Mouse (Mus musculus) megakaryocyte, embryonic 14.5 days (primary cell): ENCODE measurements around the gene Tmem88.

Experiments used
- FLI1 ChIP-seq: IDR thresholded peaks from 2 replicates; pipeline ENCODE4 v1.6.1; 2012; ENCODE audit warnings: low read length, inconsistent platforms, mixed read lengths
- GATA1 ChIP-seq: IDR thresholded peaks from 3 replicates; pipeline ENCODE4 v1.6.1; 2012; ENCODE audit warnings: mixed read lengths, low read length, inconsistent platforms, borderline replicate concordance

DNA sequence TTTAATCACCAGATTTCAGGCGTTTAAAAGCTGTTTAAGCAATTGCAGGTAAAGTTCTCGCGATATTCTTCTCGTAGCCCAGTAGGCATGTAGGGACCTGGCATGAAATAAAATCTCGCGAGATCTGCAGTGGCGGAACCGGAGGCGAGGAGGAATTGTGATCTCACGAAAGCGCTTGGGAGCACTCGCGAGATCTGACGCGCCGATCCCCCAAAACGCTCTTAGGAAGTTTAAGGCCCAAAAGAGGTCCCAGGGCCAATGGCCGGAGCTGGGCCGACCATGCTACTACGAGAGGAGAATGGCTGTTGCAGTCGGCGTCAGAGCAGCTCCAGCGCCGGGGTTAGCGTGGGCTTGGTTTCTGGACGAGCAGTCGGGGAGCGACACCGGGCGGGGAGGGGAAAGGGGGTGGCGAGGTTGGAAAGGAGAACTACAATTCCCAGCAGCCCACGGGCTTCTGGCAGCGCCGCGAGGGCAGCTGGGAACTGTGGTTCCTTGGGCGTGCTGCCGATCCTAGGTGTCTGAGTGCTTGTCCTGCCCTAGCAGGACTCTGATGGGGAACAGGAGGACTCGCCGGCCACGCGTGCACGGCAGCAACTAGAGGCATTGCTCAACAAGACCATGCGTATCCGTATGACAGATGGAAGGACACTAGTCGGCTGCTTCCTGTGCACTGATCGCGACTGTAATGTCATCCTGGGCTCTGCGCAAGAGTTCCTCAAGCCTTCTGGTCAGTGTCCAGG lies 2.2 kb downstream of the Tmem88 start:
- TF ChIP-seq GATA1 (no peak), FLI1 (no peak)
